Mouse (Mus musculus) urinary bladder, postnatal 4 days (tissue): ENCODE data around the gene Myl3.

ENCODE experiments used
- DNase-seq, 2 experiments: peaks; one replicate each; pipeline ENCODE4 v3.0.0; 2021 to 2022; ENCODE audit warnings: low spot score in 2 of 2

Gene Myl3

DNA sequence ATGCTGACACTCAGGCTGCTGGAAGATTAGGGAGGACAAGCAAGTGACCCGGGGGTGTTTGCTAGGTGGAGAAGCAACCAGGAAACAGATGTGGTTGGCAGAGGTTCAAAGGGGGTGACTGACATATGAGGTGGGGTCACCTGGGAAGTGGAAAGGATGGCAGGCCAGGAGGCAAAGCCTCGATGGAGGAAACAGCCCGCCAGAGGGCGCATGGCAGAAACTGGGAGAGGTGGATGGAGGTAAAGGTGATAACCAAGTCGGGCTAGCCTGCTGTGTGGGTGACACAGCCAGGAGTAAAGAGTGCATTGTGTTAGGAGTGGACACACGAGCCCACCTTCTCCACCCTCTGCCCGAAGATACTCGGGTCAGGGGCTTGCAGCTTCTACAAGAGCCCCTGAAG is 11.8 kb upstream of the Myl3 start:
- peak in 1 of 2 experiments; percentile 80 for DNase-seq

- DNase-seq = no peak
Observed at GRCm38 (mm10) chr9:110731859-110732258, 9.8 kb upstream of the Myl3 start.

GRCm38 (mm10) chr9:110732623-110733022 is 9.0 kb upstream of the Myl3 start:
- peak; percentile 77 to 81 for DNase-seq

DNA sequence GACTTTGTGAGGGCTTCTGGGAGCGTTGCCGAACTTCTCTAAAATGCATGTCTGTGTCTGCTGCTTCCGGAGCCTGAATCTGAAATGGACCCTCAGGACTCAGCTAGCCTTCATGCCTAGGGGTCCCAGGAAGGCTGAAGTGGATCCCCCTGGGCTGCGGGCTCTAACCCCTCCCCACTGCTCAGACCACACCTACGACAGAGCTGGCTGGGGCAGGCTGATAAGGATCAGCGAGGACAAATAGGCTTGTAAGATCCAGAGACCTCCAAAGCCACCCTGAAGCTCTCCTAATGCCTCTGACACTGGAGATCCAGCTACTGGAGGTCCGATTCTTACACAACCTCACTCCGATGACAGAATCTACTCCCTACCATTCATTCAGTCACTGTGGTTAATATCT is 8.6 kb upstream of the Myl3 start:
- no peak for DNase-seq

DNA sequence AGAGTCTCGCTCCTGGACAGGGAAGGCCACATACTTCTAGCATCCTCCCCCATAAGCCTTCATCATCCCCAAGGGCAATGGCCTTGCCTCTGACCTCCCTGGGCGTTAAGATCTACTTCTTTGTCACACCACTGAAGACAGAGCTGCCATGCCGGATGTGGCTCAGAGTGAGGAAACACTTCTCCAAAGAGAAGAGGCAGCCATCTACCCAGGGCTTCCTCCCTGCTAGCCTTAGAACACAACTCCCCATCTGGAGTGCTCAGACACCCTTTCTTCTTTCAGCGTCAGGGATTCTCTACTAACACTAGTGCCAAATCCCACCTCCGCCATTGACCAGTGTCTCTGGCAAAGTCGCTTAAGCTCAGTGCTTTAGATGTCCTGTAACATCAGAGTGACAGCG is 7.5 kb upstream of the Myl3 start:
- DNase-seq = no peak

GRCm38 (mm10) chr9:110736362-110736761 is 5.3 kb upstream of the Myl3 start:
- no peak for DNase-seq

- no peak for DNase-seq
Observed at GRCm38 (mm10) chr9:110738054-110738453, 3.6 kb upstream of the Myl3 start.

DNA sequence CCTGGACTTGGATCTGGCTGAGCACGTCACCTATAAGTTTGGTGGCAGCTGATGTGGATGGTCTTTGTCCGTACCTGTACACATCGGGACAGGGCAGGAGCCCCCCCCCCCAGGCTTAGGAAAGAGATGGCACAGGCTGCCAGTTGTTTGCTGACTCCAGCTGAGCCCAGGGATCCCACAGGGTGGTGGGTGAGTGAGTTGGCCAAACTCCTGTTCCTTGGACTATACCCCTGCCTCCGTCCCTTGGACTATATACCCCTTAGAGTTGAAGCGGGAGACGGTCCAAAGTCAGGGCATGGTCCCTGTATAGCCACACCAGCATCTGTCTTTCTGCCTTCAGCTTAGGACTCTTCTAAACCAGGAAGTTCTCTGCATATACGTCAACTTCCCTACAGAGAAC is 1.7 kb upstream of the Myl3 start:
- no peak for DNase-seq

- DNase-seq = no peak
Observed at GRCm38 (mm10) chr9:110742295-110742950, 762 bp downstream of the Myl3 start.

DNA sequence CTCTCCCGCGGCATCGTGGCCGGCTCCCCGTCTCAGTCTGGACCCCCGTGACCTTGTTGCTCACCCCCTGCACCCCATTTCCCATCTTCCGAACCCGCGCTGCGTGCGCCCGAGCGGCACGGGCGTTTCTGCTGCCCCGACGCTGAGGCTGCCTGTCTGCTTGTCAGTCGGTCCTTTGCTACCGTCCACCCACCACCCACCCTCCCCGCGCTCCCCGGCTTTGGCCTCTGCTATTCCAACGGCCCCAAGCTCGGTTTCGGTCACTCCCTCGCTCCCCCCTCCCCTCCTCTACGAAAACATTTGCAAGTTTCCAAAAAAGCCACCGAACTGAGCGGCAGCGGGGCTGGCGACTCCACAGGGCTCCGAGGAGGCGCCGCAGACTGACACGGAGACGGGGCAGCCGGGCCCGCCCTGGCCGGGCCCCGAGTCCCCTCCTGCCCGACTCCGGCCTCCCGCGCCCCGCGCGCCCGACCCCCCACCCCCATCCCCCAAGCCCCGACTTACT is 1.3 kb downstream of the Myl3 start:
- DNase-seq = peak in 1 of 2 experiments; percentile 65

- DNase-seq = peak in 1 of 2 experiments; percentile 36
Observed at GRCm38 (mm10) chr9:110743456-110744323, 2.0 kb downstream of the Myl3 start.

DNA sequence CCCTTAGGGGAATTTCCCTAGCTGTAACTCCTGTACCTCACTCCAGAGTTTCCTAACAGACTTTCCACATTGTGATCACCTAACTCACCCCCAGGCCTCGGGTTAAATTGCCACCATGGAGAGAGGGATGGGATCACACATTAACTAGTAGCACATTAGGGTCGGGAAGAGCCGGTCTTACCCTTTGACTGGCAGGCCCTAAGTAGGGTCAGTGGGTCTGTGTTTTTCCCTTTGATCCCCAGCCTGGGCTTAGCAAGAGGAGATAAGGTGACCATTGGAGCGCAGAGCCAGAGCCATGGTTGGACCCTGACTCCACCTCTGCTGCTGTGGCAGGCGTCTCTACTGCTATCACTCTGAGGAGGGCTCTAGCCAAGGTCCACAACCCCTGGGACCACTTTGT is 4.1 kb downstream of the Myl3 start:
- DNase-seq = no peak

GRCm38 (mm10) chr9:110746238-110746637 is 4.6 kb downstream of the Myl3 start:
- no peak for DNase-seq

GRCm38 (mm10) chr9:110746961-110747360 is 5.3 kb downstream of the Myl3 start, which contains the start of gene Pth1r:
Pth1r (minus strand) TSS chr9:110747145.
- no peak for DNase-seq

- DNase-seq = no peak
Observed at GRCm38 (mm10) chr9:110748451-110748850, 6.8 kb downstream of the Myl3 start.

- DNase-seq = no peak
Observed at GRCm38 (mm10) chr9:110750404-110751187, 8.9 kb downstream of the Myl3 start.

GRCm38 (mm10) chr9:110751412-110751811 is 9.8 kb downstream of the Myl3 start:
- DNase-seq = no peak

GRCm38 (mm10) chr9:110752917-110753435 is 11.3 kb downstream of the Myl3 start:
- no peak for DNase-seq

DNA sequence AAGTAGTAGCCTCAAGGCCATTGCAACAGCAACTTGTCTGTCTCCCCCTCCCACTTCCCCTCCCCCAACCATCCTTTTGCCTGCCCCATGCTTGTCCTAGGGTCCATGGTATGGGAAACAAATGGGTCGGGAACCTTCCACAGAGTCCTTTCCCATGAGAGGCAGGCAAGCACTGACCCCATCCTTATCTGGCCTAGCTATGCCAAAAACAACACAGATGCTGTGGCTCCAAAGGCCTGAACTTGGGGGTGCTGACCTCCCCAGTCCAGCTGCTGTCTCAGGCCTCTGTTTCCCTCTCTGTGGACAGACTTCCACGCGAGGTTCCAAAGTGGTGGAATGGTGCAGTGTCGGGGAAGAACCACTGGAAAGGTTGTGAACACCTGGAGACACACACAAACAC is 12.1 kb downstream of the Myl3 start:
- no peak for DNase-seq

GRCm38 (mm10) chr9:110757816-110758215 is 16.2 kb downstream of the Myl3 start:
- DNase-seq = no peak

- peak; percentile 77 to 86 for DNase-seq
Observed at GRCm38 (mm10) chr9:110758605-110759004, 16.9 kb downstream of the Myl3 start.

GRCm38 (mm10) chr9:110759265-110759664 is 17.6 kb downstream of the Myl3 start:
- DNase-seq = peak in 1 of 2 experiments; percentile 72
